8 mouse cellular contexts compared by ENCODE assay signal in genomic region chr4:114947395-114947794, GRCm38 (mm10). TPM values are rescaled to one million over a fixed set of nuclear protein-coding genes. Genes with fewer than 3 reads are reported as not detected.
DNase-seq lines count a peak whose midpoint lies in the region; ATAC-seq and TF ChIP-seq lines count a peak whose summit lies in the region.

No protein-coding gene starts in this region.

- 22% methylated on average over 6 of the region's 6 CpGs for WGBS in lung, embryonic 14.5 days

- DNase-seq in CD8-positive naive resting alpha-beta T cell, adult 2 months (ENCODE audit: low read depth in 2 of 2, low spot score in 2 of 2), result peak; percentile 14 to 56
- DNase-seq in brain, embryonic 18.5 days (ENCODE audit: low read depth, low spot score), result peak; percentile 26
- peak; percentile 40 for DNase-seq in heart, postnatal 25 days (ENCODE audit: low spot score)
- DNase-seq in layer of hippocampus, adult 11-12 months (ENCODE audit: low spot score), result peak; percentile 88
- peak; percentile 90 for DNase-seq in lung, embryonic 14.5 days
- peak; percentile 22 for DNase-seq in testis, postnatal 14 days (ENCODE audit: low spot score)

- no peaks in the 10 kb centered on the region for H3K4me1 ChIP-seq in lung, embryonic 14.5 days (ENCODE audit: insufficient read depth)

- no peaks in the 10 kb centered on the region for H3K27me3 ChIP-seq in lung, embryonic 14.5 days (ENCODE audit: insufficient read depth, low read length)

- no peak overlapping the region for H3K4me3 ChIP-seq in lung, embryonic 14.5 days (ENCODE audit: low read depth, low read length)

- H3K27ac ChIP-seq in lung, embryonic 14.5 days (ENCODE audit: low read depth), result no peak overlapping the region

- H3K36me3 ChIP-seq in lung, embryonic 14.5 days (ENCODE audit: insufficient read depth), result no peaks in the 10 kb centered on the region

- TF ChIP-seq CTCF in lung, embryonic 14.5 days (IDR thresholded peaks at IDR 0.05; ENCODE audit: low read depth), result peak; percentile 95

- no peak overlapping the region for H3K4me2 ChIP-seq in lung, embryonic 14.5 days

- H3K9ac ChIP-seq in lung, embryonic 14.5 days, result no peak overlapping the region

- intact Hi-C loops in heart, postnatal 25 days (cut with DNase I), result loop anchor here (1.0 to 5.0 kb wide), 2 partner anchors 30 to 300 kb away; no protein-coding TSS in a partner anchor

- H3K9me3 ChIP-seq in lung, embryonic 14.5 days (ENCODE audit: low read depth, low read length), result no peaks in the 10 kb centered on the region

- peak; percentile 81 for ATAC-seq in erythroid progenitor cell, adult 5-6 weeks (replicated peaks; ENCODE audit: low FRiP score, poor library complexity, severe bottlenecking)
- ATAC-seq in lung, embryonic 14.5 days (ENCODE audit: insufficient read depth), result peak; percentile 82
- peak; percentile 92 for ATAC-seq in neutrophil, adult 5-6 weeks (ENCODE audit: extremely low read depth, insufficient number of reproducible peaks, low FRiP score, poor library complexity, severe bottlenecking)

RNA-seq across cellular contexts. Expression of gene Foxe3, which starts 21.6 kb away (rescaled TPM):
- total RNA-seq in erythroid progenitor cell, adult 5-6 weeks (2015; ENCODE audit: low replicate concordance), result not detected in 2 replicates
- total RNA-seq in erythroid progenitor cell, adult 5-6 weeks (2017; ENCODE audit: low replicate concordance), result not detected in 2 replicates
- not detected for total RNA-seq in heart, postnatal 25 days (2021)
- not detected in 2 replicates for polyA plus RNA-seq in lung, embryonic 14.5 days (2014; fragmentation: Nextera tagmentation; extraction: Ambion mirVana)
- not detected in 2 replicates for total RNA-seq in neutrophil, adult 5-6 weeks (2017)

RNA-seq across cellular contexts. Expression of gene Foxd2, which starts 38.7 kb away (rescaled TPM):
- total RNA-seq in erythroid progenitor cell, adult 5-6 weeks (2015; ENCODE audit: low replicate concordance), result 0.84 TPM in 1 of 2 replicates, not detected in the other
- total RNA-seq in erythroid progenitor cell, adult 5-6 weeks (2017; ENCODE audit: low replicate concordance), result not detected in 2 replicates
- under 1 TPM; 0.17 to 0.44 TPM for total RNA-seq in heart, postnatal 25 days (2021)
- polyA plus RNA-seq in lung, embryonic 14.5 days (2014; fragmentation: Nextera tagmentation; extraction: Ambion mirVana), result 0.16 and 0.32 TPM in 2 replicates
- total RNA-seq in neutrophil, adult 5-6 weeks (2017), result 0.61 and 1.3 TPM in 2 replicates

RNA-seq across cellular contexts. Expression of gene Cmpk1, which starts 39.6 kb away (rescaled TPM):
- 21.3 and 43.2 TPM in 2 replicates for total RNA-seq in erythroid progenitor cell, adult 5-6 weeks (2015; ENCODE audit: low replicate concordance)
- 28.8 and 51.5 TPM in 2 replicates for total RNA-seq in erythroid progenitor cell, adult 5-6 weeks (2017; ENCODE audit: low replicate concordance)
- 10 to 100 TPM; 34.2 to 39.8 TPM for total RNA-seq in heart, postnatal 25 days (2021)
- polyA plus RNA-seq in lung, embryonic 14.5 days (2014; fragmentation: Nextera tagmentation; extraction: Ambion mirVana), result 99.8 and 112 TPM in 2 replicates
- total RNA-seq in neutrophil, adult 5-6 weeks (2017), result 62.5 and 78.5 TPM in 2 replicates

RNA-seq across cellular contexts. Expression of gene Stil, which starts 52.6 kb away (rescaled TPM):
- total RNA-seq in erythroid progenitor cell, adult 5-6 weeks (2015; ENCODE audit: low replicate concordance), result 96.2 and 98.1 TPM in 2 replicates
- 73.3 and 112 TPM in 2 replicates for total RNA-seq in erythroid progenitor cell, adult 5-6 weeks (2017; ENCODE audit: low replicate concordance)
- total RNA-seq in heart, postnatal 25 days (2021), result under 1 TPM; 0.16 to 0.22 TPM
- polyA plus RNA-seq in lung, embryonic 14.5 days (2014; fragmentation: Nextera tagmentation; extraction: Ambion mirVana), result 23.3 and 26.0 TPM in 2 replicates
- 0.74 TPM in 1 of 2 replicates, not detected in the other for total RNA-seq in neutrophil, adult 5-6 weeks (2017)

Comparison
In these comparisons a context has a peak if more than half of its experiments do, and no peak if none do; other contexts are left out.
1. DNase-seq: peak in every context shown above with its lines; median percentile 90 in lung, embryonic 14.5 days; 88 in layer of hippocampus, adult 11-12 months; 40 in heart, postnatal 25 days; 35 in CD8-positive naive resting alpha-beta T cell, adult 2 months; 26 in brain, embryonic 18.5 days; 22 in testis, postnatal 14 days.